Mouse (Mus musculus) limb, embryonic 15.5 days (tissue): Measurements from ENCODE around the gene Gpatch4. TPM values are rescaled to one million over a fixed set of nuclear protein-coding genes. Genes with fewer than 3 reads are reported as not detected.
A peak's percentile ranks its signal among the peaks of the same experiment; 100 is the strongest.

ENCODE experiments used
- ATAC-seq: fragments of 200-750 bp; cut with Nextera tagmentation; 2 replicates; pipeline ENCODE4 v1.8.0; 2017; ENCODE audit warnings: low read depth, moderate TSS enrichment; ENCODE audit not compliant: insufficient number of reproducible peaks, low FRiP score, low TSS enrichment
- H3K27ac ChIP-seq: fragments of 300-500 bp; sonication (generic); 2 replicates; pipeline ENCODE4 v1.5.1; 2015; ENCODE audit warnings: moderate library complexity, mild to moderate bottlenecking, inconsistent platforms
- H3K27me3 ChIP-seq: fragments of 300-500 bp; sonication (generic); 2 replicates; pipeline ENCODE4 v1.6.1; 2015; ENCODE audit warnings: inconsistent platforms
- H3K36me3 ChIP-seq: fragments of 300-500 bp; sonication (generic); 2 replicates; pipeline ENCODE4 v1.6.1; 2015; ENCODE audit warnings: inconsistent platforms
- H3K4me1 ChIP-seq: fragments of 300-500 bp; sonication (generic); 2 replicates; pipeline ENCODE4 v1.6.1; 2015; ENCODE audit warnings: inconsistent platforms
- H3K4me2 ChIP-seq: fragments of 300-500 bp; sonication (generic); 2 replicates; pipeline ENCODE4 v1.6.1; 2015; ENCODE audit warnings: mild to moderate bottlenecking, inconsistent platforms
- H3K4me3 ChIP-seq: fragments of 300-500 bp; sonication (generic); 2 replicates; pipeline ENCODE4 v1.5.1; 2015; ENCODE audit warnings: mild to moderate bottlenecking, inconsistent platforms
- H3K9ac ChIP-seq: fragments of 300-500 bp; sonication (generic); 2 replicates; pipeline ENCODE4 v1.6.1; 2015; ENCODE audit warnings: inconsistent platforms
- H3K9me3 ChIP-seq: fragments of 300-500 bp; sonication (generic); 2 replicates; pipeline ENCODE4 v1.6.1; 2016; ENCODE audit warnings: inconsistent platforms
- WGBS: fragments of 180-500 bp; shearing (Covaris S2); methylation state at CpG from one replicate; pipeline ENCODE4 v1.1.7; 2015; 5-methylcytosine and 5-hydroxymethylcytosine counted together
- polyA plus RNA-seq: library from polyadenylated mRNA; unstranded; fragments of >200 nt; fragmentation: Nextera tagmentation; extraction: Ambion mirVana; gene quantifications from 2 replicates; pipeline ENCODE4 v1.2.1, GENCODE M21; 2015

Gpatch4 gene
- polyA plus RNA-seq, 1 experiment from 2014 or later: 29.4 TPM

- H3K27me3 ChIP-seq: peaks cover 63% of the 10 kb centered on the region
- 75% methylated on average over 18 of the region's 18 CpGs for WGBS
- H3K9ac ChIP-seq: no peak overlapping the region
- H3K27ac ChIP-seq: no peak overlapping the region
- H3K4me1 ChIP-seq: peaks cover 7% of the 10 kb centered on the region
- no peak for ATAC-seq
- no peak overlapping the region for H3K4me3 ChIP-seq
- H3K9me3 ChIP-seq: no peaks in the 10 kb centered on the region
- no peaks in the 10 kb centered on the region for H3K36me3 ChIP-seq
- H3K4me2 ChIP-seq: no peak overlapping the region
These were observed 36.8 kb upstream of the Gpatch4 start for GRCm38 (mm10) chr3:88005822-88006786.

- no peak overlapping the region for H3K9ac ChIP-seq
- no peak overlapping the region for H3K4me3 ChIP-seq
- H3K4me2 ChIP-seq: no peak overlapping the region
- H3K4me1 ChIP-seq: no peaks in the 10 kb centered on the region
- no peak for ATAC-seq
- no peaks in the 10 kb centered on the region for H3K9me3 ChIP-seq
- 10% methylated on average over 6 of the region's 6 CpGs for WGBS
- peaks cover 24% of the 10 kb centered on the region for H3K27me3 ChIP-seq
- H3K27ac ChIP-seq: no peak overlapping the region
- H3K36me3 ChIP-seq: no peaks in the 10 kb centered on the region
These were observed 32.2 kb upstream of the Gpatch4 start for GRCm38 (mm10) chr3:88010634-88011265.

DNA sequence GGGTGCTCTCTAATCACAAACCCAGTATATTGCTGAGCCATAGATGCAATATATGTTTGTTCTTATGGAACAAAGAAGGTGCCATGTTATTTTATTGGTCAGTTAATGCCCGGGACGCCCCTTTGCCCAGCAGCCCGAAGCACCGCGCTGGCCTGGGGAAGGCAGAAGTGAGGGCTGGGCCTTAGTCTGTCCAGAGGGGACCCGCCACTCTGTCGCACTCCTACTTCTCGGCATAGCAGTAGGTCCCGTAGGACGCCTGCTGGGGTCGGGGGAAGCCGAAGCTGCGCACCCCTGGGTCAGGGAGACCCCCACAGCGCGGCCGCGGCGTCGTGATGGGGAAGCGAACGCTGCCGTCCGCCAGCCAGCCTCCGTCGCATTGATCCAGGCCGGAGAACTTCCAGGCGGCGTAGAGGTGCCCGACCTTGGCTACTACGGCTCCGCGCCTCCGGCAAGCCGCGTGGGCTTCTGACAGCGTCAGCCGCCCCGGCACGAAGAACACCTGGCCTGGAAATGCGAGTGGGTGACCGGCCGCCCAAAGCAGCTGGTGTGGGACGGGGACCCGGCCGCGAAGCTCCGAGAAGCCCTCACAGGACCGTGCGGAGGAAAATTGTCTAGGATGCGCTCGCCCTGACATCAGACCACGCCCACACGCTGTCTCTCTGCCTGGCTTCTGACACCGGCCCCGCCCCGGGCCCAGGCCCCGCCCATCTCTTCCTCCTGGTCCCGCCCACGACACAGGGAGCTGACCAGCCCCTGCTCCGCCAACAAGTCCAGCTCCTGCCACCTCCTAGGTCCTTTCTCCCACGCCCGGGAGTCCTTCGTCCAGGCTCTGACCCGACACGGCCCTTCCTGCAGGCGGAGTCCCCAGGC, 20.4 kb upstream of the Gpatch4 start:
- H3K9ac ChIP-seq: peak overlapping the region; percentile 21; the same call in 1 of the 2 replicates
- H3K9me3 ChIP-seq: no peaks in the 10 kb centered on the region
- peaks cover 82% of the 10 kb centered on the region for H3K27me3 ChIP-seq
- H3K4me1 ChIP-seq: peaks cover 20% of the 10 kb centered on the region
- under 1% methylated on average over 66 of the region's 66 CpGs for WGBS
- H3K36me3 ChIP-seq: no peaks in the 10 kb centered on the region
- no peak overlapping the region for H3K27ac ChIP-seq
- peak; percentile 73; the same call in 1 of the 2 replicates for ATAC-seq
- peak overlapping the region; percentile 53 for H3K4me3 ChIP-seq
- peak overlapping the region; percentile 98 for H3K4me2 ChIP-seq

- Histone ChIP-seq H3K27ac (no peak overlapping the region), H3K4me2 (peak overlapping the region; percentile 98), H3K4me3 (peak overlapping the region; percentile 53), H3K36me3 (no peaks in the 10 kb centered on the region), H3K27me3 (peaks cover 79% of the 10 kb centered on the region), H3K4me1 (peaks cover 20% of the 10 kb centered on the region), H3K9me3 (no peaks in the 10 kb centered on the region), H3K9ac (peak overlapping the region; percentile 21)
- WGBS: under 1% methylated on average over 76 of the region's 81 CpGs
- ATAC-seq: 0 out of 2 replicates have a peak, but pooled peaks have one; percentile 50
These were observed 19.5 kb upstream of the Gpatch4 start for GRCm38 (mm10) chr3:88023192-88024074.

GRCm38 (mm10) chr3:88026823-88027222, 16.1 kb upstream of the Gpatch4 start:
- no peaks in the 10 kb centered on the region for H3K9me3 ChIP-seq
- no peak overlapping the region for H3K27ac ChIP-seq
- no peak overlapping the region for H3K4me3 ChIP-seq
- no peaks in the 10 kb centered on the region for H3K36me3 ChIP-seq
- ATAC-seq: no peak
- H3K9ac ChIP-seq: no peak overlapping the region
- peaks cover 82% of the 10 kb centered on the region for H3K27me3 ChIP-seq
- 56% methylated on average over 7 of the region's 7 CpGs for WGBS
- peaks cover 20% of the 10 kb centered on the region for H3K4me1 ChIP-seq
- H3K4me2 ChIP-seq: no peak overlapping the region

- H3K36me3 ChIP-seq: no peaks in the 10 kb centered on the region
- H3K4me2 ChIP-seq: no peak within 1 kb of the TSS
- H3K9ac ChIP-seq: no peak within 1 kb of the TSS
- 56% methylated on average over 5 of the region's 5 CpGs for WGBS
- H3K27me3 ChIP-seq: peaks cover 83% of the 10 kb centered on the region
- ATAC-seq: no peak
- H3K4me3 ChIP-seq: no peak within 1 kb of the TSS
- no peaks in the 10 kb centered on the region for H3K9me3 ChIP-seq
- H3K27ac ChIP-seq: no peak within 1 kb of the TSS
- H3K4me1 ChIP-seq: peaks cover 16% of the 10 kb centered on the region
These were observed 15.3 kb upstream of the Gpatch4 start, which contains the start of gene Hapln2 for GRCm38 (mm10) chr3:88027434-88028186. Hapln2 (minus strand) TSS chr3:88027583.

GRCm38 (mm10) chr3:88030608-88031395, 12.1 kb upstream of the Gpatch4 start:
- Histone ChIP-seq H3K9ac (no peak overlapping the region), H3K4me1 (no peaks in the 10 kb centered on the region), H3K36me3 (no peaks in the 10 kb centered on the region), H3K27ac (no peak overlapping the region), H3K4me3 (no peak overlapping the region), H3K9me3 (no peaks in the 10 kb centered on the region), H3K27me3 (peaks cover 67% of the 10 kb centered on the region), H3K4me2 (no peak overlapping the region)
- 17% methylated on average over 19 of the region's 19 CpGs for WGBS
- no peak for ATAC-seq

GRCm38 (mm10) chr3:88033506-88033905, 9.4 kb upstream of the Gpatch4 start:
- H3K27me3 ChIP-seq: peaks cover 59% of the 10 kb centered on the region
- no peaks in the 10 kb centered on the region for H3K36me3 ChIP-seq
- 50% methylated on average over 5 of the region's 5 CpGs for WGBS
- ATAC-seq: no peak
- H3K4me1 ChIP-seq: no peaks in the 10 kb centered on the region
- no peak overlapping the region for H3K9ac ChIP-seq
- H3K9me3 ChIP-seq: no peaks in the 10 kb centered on the region
- H3K4me3 ChIP-seq: no peak overlapping the region
- H3K27ac ChIP-seq: no peak overlapping the region
- H3K4me2 ChIP-seq: no peak overlapping the region

- Histone ChIP-seq H3K27ac (no peak overlapping the region), H3K4me3 (no peak overlapping the region), H3K27me3 (peaks cover 52% of the 10 kb centered on the region), H3K9me3 (no peaks in the 10 kb centered on the region), H3K9ac (no peak overlapping the region), H3K4me2 (no peak overlapping the region), H3K4me1 (no peaks in the 10 kb centered on the region), H3K36me3 (no peaks in the 10 kb centered on the region)
- ATAC-seq: no peak
- 46% methylated on average over 1 of the region's 1 CpGs for WGBS
These were observed 7.2 kb upstream of the Gpatch4 start for GRCm38 (mm10) chr3:88035561-88036293.
